Mouse (Mus musculus) midbrain, postnatal 0 days (tissue): Measurements from ENCODE around the gene Utrn. TPM values are rescaled to one million over a fixed set of nuclear protein-coding genes. Genes with fewer than 3 reads are reported as not detected.
A peak's percentile ranks its signal among the peaks of the same experiment; 100 is the strongest.

Experiments
- ATAC-seq: fragments of 200-750 bp; cut with Nextera tagmentation; 2 replicates; pipeline ENCODE4 v1.8.0; 2017; ENCODE audit warnings: moderate number of reproducible peaks, mild to moderate bottlenecking, moderate TSS enrichment, moderate library complexity; ENCODE audit not compliant: low FRiP score
- DNase-seq: peaks from one replicate; pipeline ENCODE4 v3.0.0-alpha.2; 2015; ENCODE audit warnings: low spot score
- H3K27ac ChIP-seq: fragments of 300-500 bp; sonication (generic); 2 replicates; pipeline ENCODE4 v1.5.1; 2014; ENCODE audit warnings: low read depth, mild to moderate bottlenecking, low read length, mixed read lengths
- H3K27me3 ChIP-seq: fragments of 300-500 bp; sonication (generic); 2 replicates; pipeline ENCODE4 v1.6.1; 2014; ENCODE audit warnings: low read length, control low read depth, mixed read lengths; ENCODE audit not compliant: insufficient read depth
- H3K36me3 ChIP-seq: fragments of 300-500 bp; sonication (generic); 2 replicates; pipeline ENCODE4 v1.6.1; 2014; ENCODE audit warnings: low read length, control low read depth, mixed read lengths; ENCODE audit not compliant: insufficient read depth
- H3K4me1 ChIP-seq: fragments of 300-500 bp; sonication (generic); 2 replicates; pipeline ENCODE4 v1.6.1; 2014; ENCODE audit warnings: mild to moderate bottlenecking, control low read depth, antibody characterized with exemption, low read length, mixed read lengths; ENCODE audit not compliant: insufficient read depth
- H3K4me2 ChIP-seq: fragments of 300-500 bp; sonication (generic); 2 replicates; pipeline ENCODE4 v1.6.1; 2014; ENCODE audit warnings: low read depth, mild to moderate bottlenecking, low read length, mixed read lengths; ENCODE audit not compliant: poor library complexity, severe bottlenecking
- H3K4me3 ChIP-seq: fragments of 300-500 bp; sonication (generic); 2 replicates; pipeline ENCODE4 v1.5.1; 2014; ENCODE audit warnings: low read depth, mild to moderate bottlenecking, low read length, moderate library complexity
- H3K9ac ChIP-seq: fragments of 300-500 bp; sonication (generic); replicated peaks from 2 replicates; pipeline ENCODE4 v1.6.1; 2014; ENCODE audit warnings: mild to moderate bottlenecking, low read length, moderate library complexity, mixed read lengths; ENCODE audit not compliant: poor library complexity, severe bottlenecking
- H3K9me3 ChIP-seq: fragments of 300-500 bp; sonication (generic); 2 replicates; pipeline ENCODE4 v1.6.1; 2016; ENCODE audit warnings: low read length, control low read depth
- CTCF ChIP-seq: IDR thresholded peaks from 2 replicates; pipeline ENCODE4 v1.5.1; 2016; ENCODE audit warnings: antibody characterized with exemption, mild to moderate bottlenecking
- WGBS: fragments of 180-500 bp; shearing (Covaris S2); extraction: QIAGEN DNeasy Blood & Tissue Kit; methylation state at CpG from one replicate; pipeline ENCODE4 v1.1.7; 2014; 5-methylcytosine and 5-hydroxymethylcytosine counted together
- polyA plus RNA-seq: library from polyadenylated mRNA; unstranded; fragments of >200 nt; fragmentation: Nextera tagmentation; extraction: Ambion mirVana; gene quantifications from 2 replicates; pipeline ENCODE4 v1.2.1, GENCODE M21; 2015
- total RNA-seq: library from RNA; depleted of rRNA; stranded (reverse); fragments of >200 nt; gene quantifications from 2 replicates; pipeline ENCODE4 v1.2.3, GENCODE M21; 2014

The Utrn gene
- total and polyA plus RNA-seq, 2 experiments from 2014 or later = 15.4 to 20.6 TPM

DNA sequence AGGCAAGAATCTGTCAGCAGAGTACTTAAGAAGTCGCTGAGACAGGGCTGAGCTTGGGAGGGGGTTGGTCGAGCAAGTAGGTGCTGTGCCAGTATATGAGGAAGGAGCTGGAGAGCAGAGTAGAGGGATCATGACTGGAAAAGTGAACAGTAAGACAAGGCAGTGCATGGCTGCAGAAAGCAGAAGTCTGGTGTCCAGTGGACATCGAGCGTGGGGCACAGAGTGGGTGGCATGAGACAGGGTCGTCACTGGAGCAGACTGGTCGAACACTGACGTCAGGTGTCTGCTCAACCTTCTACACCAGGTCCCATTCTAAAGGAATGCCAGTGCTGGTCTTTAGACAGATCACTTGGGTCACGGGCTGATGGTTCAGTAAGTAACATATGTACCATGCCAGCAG lies 371.6 kb downstream of the Utrn start:
- H3K4me1 ChIP-seq = no peaks in the 10 kb centered on the region
- TF ChIP-seq CTCF = no peak
- H3K27me3 ChIP-seq = no peaks in the 10 kb centered on the region
- WGBS = 94% methylated on average over 8 of the region's 8 CpGs
- no peak overlapping the region for H3K9ac ChIP-seq
- no peak overlapping the region for H3K4me2 ChIP-seq
- H3K27ac ChIP-seq = no peak overlapping the region
- H3K9me3 ChIP-seq = no peaks in the 10 kb centered on the region
- no peaks in the 10 kb centered on the region for H3K36me3 ChIP-seq
- ATAC-seq = no peak
- H3K4me3 ChIP-seq = no peak overlapping the region
- no peak for DNase-seq

- Histone ChIP-seq H3K27ac (no peak overlapping the region), H3K9me3 (no peaks in the 10 kb centered on the region), H3K4me1 (no peaks in the 10 kb centered on the region), H3K9ac (no peak overlapping the region), H3K4me3 (no peak overlapping the region), H3K27me3 (no peaks in the 10 kb centered on the region), H3K36me3 (no peaks in the 10 kb centered on the region), H3K4me2 (no peak overlapping the region)
- no peak for TF ChIP-seq CTCF
- DNase-seq (peak; percentile 42), ATAC-seq (no peak)
- WGBS = 48% methylated on average over 4 of the region's 4 CpGs
These were observed 379.5 kb downstream of the Utrn start for GRCm38 (mm10) chr10:12489551-12490177.

DNA sequence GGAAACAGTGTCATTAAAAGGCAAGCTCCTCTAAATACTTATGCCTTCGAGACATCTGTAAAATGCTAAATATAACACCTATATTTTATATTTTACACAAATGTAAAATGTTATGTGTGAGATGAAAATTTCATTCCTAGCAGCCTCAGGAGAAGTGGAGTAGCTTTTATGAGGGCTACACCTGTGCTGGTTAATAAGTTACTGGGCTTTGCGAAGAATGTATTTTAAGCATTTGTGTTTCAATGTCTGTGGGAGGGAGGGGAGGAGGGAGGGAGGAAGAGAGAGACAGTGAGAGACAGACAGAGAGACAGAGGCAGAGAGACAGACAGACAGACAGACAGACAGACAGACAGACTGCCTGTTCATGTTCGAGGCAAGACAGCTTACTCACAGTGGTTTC lies 380.6 kb downstream of the Utrn start:
- Histone ChIP-seq H3K9me3 (no peaks in the 10 kb centered on the region), H3K4me1 (no peaks in the 10 kb centered on the region), H3K4me2 (no peak overlapping the region), H3K27ac (no peak overlapping the region), H3K4me3 (no peak overlapping the region), H3K36me3 (no peaks in the 10 kb centered on the region), H3K9ac (no peak overlapping the region), H3K27me3 (no peaks in the 10 kb centered on the region)
- ATAC-seq = no peak
- WGBS = 76% methylated on average over 3 of the region's 3 CpGs
- TF ChIP-seq CTCF = no peak
- no peak for DNase-seq

GRCm38 (mm10) chr10:12488117-12488516 lies 381.0 kb downstream of the Utrn start:
- Histone ChIP-seq H3K9me3 (no peaks in the 10 kb centered on the region), H3K4me1 (no peaks in the 10 kb centered on the region), H3K4me2 (no peak overlapping the region), H3K27me3 (no peaks in the 10 kb centered on the region), H3K4me3 (no peak overlapping the region), H3K27ac (no peak overlapping the region), H3K9ac (no peak overlapping the region), H3K36me3 (no peaks in the 10 kb centered on the region)
- no peak for DNase-seq
- no peak for ATAC-seq
- WGBS = 93% methylated on average over 5 of the region's 5 CpGs
- no peak for TF ChIP-seq CTCF

GRCm38 (mm10) chr10:12483494-12483893 lies 385.7 kb downstream of the Utrn start:
- Histone ChIP-seq H3K36me3 (no peaks in the 10 kb centered on the region), H3K9me3 (no peaks in the 10 kb centered on the region), H3K9ac (no peak overlapping the region), H3K27me3 (no peaks in the 10 kb centered on the region), H3K4me1 (no peaks in the 10 kb centered on the region), H3K27ac (no peak overlapping the region), H3K4me3 (no peak overlapping the region), H3K4me2 (no peak overlapping the region)
- TF ChIP-seq CTCF = no peak
- no peak for DNase-seq
- ATAC-seq = no peak
- 93% methylated on average over 1 of the region's 1 CpGs for WGBS

GRCm38 (mm10) chr10:12482975-12483374 lies 386.2 kb downstream of the Utrn start:
- H3K4me3 ChIP-seq = no peak overlapping the region
- no peaks in the 10 kb centered on the region for H3K36me3 ChIP-seq
- ATAC-seq (no peak), DNase-seq (no peak)
- H3K27me3 ChIP-seq = no peaks in the 10 kb centered on the region
- no peak overlapping the region for H3K4me2 ChIP-seq
- WGBS = 77% methylated on average over 3 of the region's 3 CpGs
- H3K9me3 ChIP-seq = no peaks in the 10 kb centered on the region
- no peaks in the 10 kb centered on the region for H3K4me1 ChIP-seq
- H3K27ac ChIP-seq = no peak overlapping the region
- no peak overlapping the region for H3K9ac ChIP-seq
- TF ChIP-seq CTCF = no peak
